Mouse (Mus musculus) thymus, postnatal 0 days (tissue): ENCODE measurements around the gene Kmt2e. TPM values are rescaled to one million over a fixed set of nuclear protein-coding genes. Genes with fewer than 3 reads are reported as not detected.

Experiments
- DNase-seq: peaks from one replicate; pipeline ENCODE4 v3.0.0-alpha.2; 2015; ENCODE audit warnings: low spot score
- polyA plus RNA-seq: library from polyadenylated mRNA; unstranded; fragments of >200 nt; fragmentation: Nextera tagmentation; extraction: Ambion mirVana; gene quantifications from 2 replicates; pipeline ENCODE4 v1.2.1, GENCODE M21; 2015

Gene Kmt2e
- polyA plus RNA-seq, 1 experiment from 2014 or later, result 111 TPM

GRCm38 (mm10) chr5:23431948-23432707, 2.1 kb upstream of the Kmt2e start:
- DNase-seq, result no peak

- peak; percentile 98 for DNase-seq
These were observed 1.3 kb upstream of the Kmt2e start for GRCm38 (mm10) chr5:23432708-23433645.

GRCm38 (mm10) chr5:23434598-23435481, 599 bp downstream of the Kmt2e start:
- DNase-seq, result peak; percentile 75

GRCm38 (mm10) chr5:23435482-23436125, 1.4 kb downstream of the Kmt2e start:
- peak; percentile 33 for DNase-seq

- no peak for DNase-seq
These were observed 2.5 kb downstream of the Kmt2e start for GRCm38 (mm10) chr5:23436735-23437134.

GRCm38 (mm10) chr5:23439857-23440256, 5.6 kb downstream of the Kmt2e start:
- no peak for DNase-seq

GRCm38 (mm10) chr5:23440572-23440971, 6.3 kb downstream of the Kmt2e start:
- no peak for DNase-seq

- DNase-seq, result no peak
These were observed 7.7 kb downstream of the Kmt2e start for GRCm38 (mm10) chr5:23441916-23442315.

- no peak for DNase-seq
These were observed 10.2 kb downstream of the Kmt2e start for GRCm38 (mm10) chr5:23444411-23444810.

- peak; percentile 56 for DNase-seq
These were observed 19.3 kb downstream of the Kmt2e start for GRCm38 (mm10) chr5:23453561-23453960.

- DNase-seq, result no peak
These were observed 27.4 kb downstream of the Kmt2e start for GRCm38 (mm10) chr5:23461688-23462087.

- DNase-seq, result no peak
These were observed 30.0 kb downstream of the Kmt2e start for GRCm38 (mm10) chr5:23464247-23464646.

GRCm38 (mm10) chr5:23464743-23465142, 30.5 kb downstream of the Kmt2e start:
- DNase-seq, result no peak

GRCm38 (mm10) chr5:23466546-23466945, 32.3 kb downstream of the Kmt2e start:
- DNase-seq, result no peak

GRCm38 (mm10) chr5:23473098-23473873, 39.0 kb downstream of the Kmt2e start:
- peak; percentile 30 for DNase-seq

GRCm38 (mm10) chr5:23483811-23484210, 49.6 kb downstream of the Kmt2e start:
- no peak for DNase-seq

- no peak for DNase-seq
These were observed 55.0 kb downstream of the Kmt2e start for GRCm38 (mm10) chr5:23489231-23489630.

GRCm38 (mm10) chr5:23490797-23491196, 56.6 kb downstream of the Kmt2e start:
- peak; percentile 50 for DNase-seq

GRCm38 (mm10) chr5:23496396-23496795, 62.2 kb downstream of the Kmt2e start:
- no peak for DNase-seq

GRCm38 (mm10) chr5:23496933-23497332, 62.7 kb downstream of the Kmt2e start:
- DNase-seq, result no peak
